Mouse (Mus musculus) embryonic facial prominence, embryonic 13.5 days (tissue): Measurements from ENCODE around the gene Cbl. TPM values are rescaled to one million over a fixed set of nuclear protein-coding genes. Genes with fewer than 3 reads are reported as not detected.
A peak's percentile ranks its signal among the peaks of the same experiment; 100 is the strongest.

ENCODE experiments used
- ATAC-seq: fragments of 200-750 bp; cut with Nextera tagmentation; 2 replicates; pipeline ENCODE4 v1.8.0; 2017; ENCODE audit warnings: low read depth; ENCODE audit not compliant: insufficient number of reproducible peaks, insufficient read depth, low FRiP score, low TSS enrichment
- H3K27ac ChIP-seq: fragments of 300-500 bp; sonication (generic); 2 replicates; pipeline ENCODE4 v1.5.1; 2015; ENCODE audit warnings: moderate library complexity, mild to moderate bottlenecking, inconsistent platforms
- H3K27me3 ChIP-seq: fragments of 300-500 bp; sonication (generic); 2 replicates; pipeline ENCODE4 v1.6.1; 2015; ENCODE audit warnings: mild to moderate bottlenecking, inconsistent platforms
- H3K36me3 ChIP-seq: fragments of 300-500 bp; sonication (generic); 2 replicates; pipeline ENCODE4 v1.6.1; 2015; ENCODE audit warnings: mild to moderate bottlenecking, inconsistent platforms
- H3K4me1 ChIP-seq: fragments of 300-500 bp; sonication (generic); 2 replicates; pipeline ENCODE4 v1.6.1; 2015; ENCODE audit warnings: inconsistent platforms
- H3K4me2 ChIP-seq: fragments of 300-500 bp; sonication (generic); 2 replicates; pipeline ENCODE4 v1.6.1; 2015; ENCODE audit warnings: moderate library complexity, mild to moderate bottlenecking, inconsistent platforms
- H3K4me3 ChIP-seq: fragments of 300-500 bp; sonication (generic); 2 replicates; pipeline ENCODE4 v1.5.1; 2015; ENCODE audit warnings: mild to moderate bottlenecking, inconsistent platforms
- H3K9ac ChIP-seq: fragments of 300-500 bp; sonication (generic); 2 replicates; pipeline ENCODE4 v1.6.1; 2015; ENCODE audit warnings: mild to moderate bottlenecking, inconsistent platforms
- H3K9me3 ChIP-seq: fragments of 300-500 bp; sonication (generic); 2 replicates; pipeline ENCODE4 v1.6.1; 2016; ENCODE audit warnings: inconsistent platforms
- WGBS: fragments of 180-500 bp; shearing (Covaris S2); methylation state at CpG from one replicate; pipeline ENCODE4 v1.1.7; 2015; ENCODE audit warnings: mixed read lengths; 5-methylcytosine and 5-hydroxymethylcytosine counted together
- polyA plus RNA-seq: library from polyadenylated mRNA; unstranded; fragments of >200 nt; fragmentation: Nextera tagmentation; extraction: Ambion mirVana; gene quantifications from 2 replicates; pipeline ENCODE4 v1.2.1, GENCODE M21; 2015

The Cbl gene
- polyA plus RNA-seq, 1 experiment from 2014 or later = 17.3 TPM

DNA sequence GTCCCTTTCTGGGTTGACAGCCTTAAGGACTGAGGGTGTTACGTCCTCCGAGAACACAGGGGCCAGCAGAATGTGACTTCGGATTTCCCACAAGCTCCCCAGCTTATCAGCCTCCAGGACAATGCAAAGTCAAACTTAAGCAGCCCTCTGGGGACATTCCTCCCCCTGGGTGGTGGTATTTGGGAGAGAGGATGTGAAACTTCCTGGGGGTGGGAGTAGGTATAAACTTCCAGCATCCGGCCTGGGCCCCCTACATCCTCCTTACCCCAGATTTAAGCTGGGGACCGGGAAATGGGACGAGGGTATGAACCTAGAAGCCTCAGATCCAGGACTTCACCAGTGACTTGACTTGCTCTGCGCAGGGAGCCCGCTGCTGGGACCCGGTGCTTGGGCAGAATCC lies 104.2 kb downstream of the Cbl start:
- Histone ChIP-seq H3K36me3 (no peaks in the 10 kb centered on the region), H3K4me1 (peaks cover 52% of the 10 kb centered on the region), H3K4me2 (peak overlapping the region; percentile 79), H3K27ac (peak overlapping the region; percentile 51), H3K27me3 (peaks cover 33% of the 10 kb centered on the region), H3K9me3 (no peaks in the 10 kb centered on the region), H3K4me3 (peak overlapping the region; percentile 45), H3K9ac (peak overlapping the region; percentile 73)
- no peak for ATAC-seq
- 7% methylated on average over 9 of the region's 9 CpGs for WGBS

- Histone ChIP-seq H3K4me1 (peaks cover 36% of the 10 kb centered on the region), H3K36me3 (no peaks in the 10 kb centered on the region), H3K27me3 (peaks cover 13% of the 10 kb centered on the region), H3K9ac (no peak overlapping the region), H3K27ac (no peak overlapping the region), H3K4me3 (no peak overlapping the region), H3K9me3 (no peaks in the 10 kb centered on the region), H3K4me2 (no peak overlapping the region)
- 58% methylated on average over 3 of the region's 3 CpGs for WGBS
- ATAC-seq = no peak
Observed at GRCm38 (mm10) chr9:44127351-44127801, 106.5 kb downstream of the Cbl start.

DNA sequence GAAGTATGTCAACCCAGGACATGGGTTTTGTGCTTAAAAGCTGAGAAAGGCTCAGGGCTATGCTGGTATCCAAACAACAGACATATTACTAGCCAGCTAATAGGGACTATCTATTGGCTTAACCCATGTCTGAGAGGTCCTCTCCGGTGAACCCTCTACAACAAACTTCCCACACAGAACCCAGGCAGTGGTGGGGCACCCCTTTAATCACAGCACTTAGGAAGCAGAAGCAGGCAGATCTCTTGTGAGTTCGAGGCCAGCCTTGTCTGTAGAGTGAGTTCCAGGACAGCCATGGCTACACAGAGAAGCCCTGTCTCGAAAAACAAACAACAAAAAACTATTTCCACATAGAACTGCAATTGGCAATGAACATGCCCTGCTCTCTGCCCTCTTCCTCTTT lies 107.1 kb downstream of the Cbl start:
- 83% methylated on average over 3 of the region's 3 CpGs for WGBS
- Histone ChIP-seq H3K4me2 (no peak overlapping the region), H3K27ac (no peak overlapping the region), H3K36me3 (no peaks in the 10 kb centered on the region), H3K4me1 (peaks cover 36% of the 10 kb centered on the region), H3K9ac (no peak overlapping the region), H3K27me3 (peaks cover 7% of the 10 kb centered on the region), H3K4me3 (no peak overlapping the region), H3K9me3 (no peaks in the 10 kb centered on the region)
- ATAC-seq = no peak

DNA sequence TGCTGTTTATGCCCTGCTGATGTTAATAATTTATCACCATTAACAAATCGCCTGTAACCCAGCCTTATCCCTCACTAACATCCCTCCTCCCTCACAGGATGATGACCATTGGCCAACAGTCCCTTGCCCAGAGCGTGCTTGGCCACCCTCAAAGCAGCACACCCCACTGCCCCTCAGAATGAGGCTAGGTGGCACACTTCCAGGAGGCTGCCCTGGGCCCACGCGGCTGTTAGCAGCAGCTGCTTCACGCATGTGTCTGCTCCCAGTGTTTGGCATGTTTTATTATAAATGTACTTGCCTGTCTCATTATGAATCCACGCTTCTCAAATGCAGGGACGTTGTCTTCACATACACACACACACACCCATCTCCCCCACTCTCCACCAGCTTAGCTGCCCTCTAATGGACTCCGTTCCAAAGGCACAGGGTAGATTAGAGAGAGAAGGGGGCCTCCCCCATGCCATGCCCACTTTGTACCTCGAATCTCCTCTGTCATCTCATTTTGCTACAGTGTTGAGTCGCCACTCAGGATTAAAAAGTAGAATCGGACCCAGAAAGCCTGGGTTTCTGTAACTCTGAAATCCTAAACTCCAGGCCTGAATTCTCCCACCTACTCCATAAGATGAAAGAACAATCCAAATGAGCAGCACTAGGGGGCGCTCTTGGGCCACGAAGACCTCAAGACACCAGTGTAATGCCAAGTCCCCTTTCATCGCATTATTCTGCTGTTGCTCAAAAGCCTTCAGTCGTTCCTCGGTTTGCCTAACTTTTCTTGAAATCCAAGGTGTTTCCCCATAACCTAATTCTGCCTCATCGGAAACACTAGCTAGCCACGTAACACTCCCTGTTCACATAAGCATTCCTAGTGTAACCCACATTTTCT lies 108.1 kb downstream of the Cbl start:
- Histone ChIP-seq H3K27ac (0 out of 2 replicates have a peak overlapping the region, but pooled peaks have one; percentile 0), H3K4me1 (peaks cover 31% of the 10 kb centered on the region), H3K36me3 (no peaks in the 10 kb centered on the region), H3K9me3 (no peaks in the 10 kb centered on the region), H3K4me3 (no peak overlapping the region), H3K9ac (peak overlapping the region; percentile 46; the same call in 1 of the 2 replicates), H3K4me2 (peak overlapping the region; percentile 27; the same call in 1 of the 2 replicates), H3K27me3 (no peaks in the 10 kb centered on the region; the same call in 1 of the 2 replicates)
- ATAC-seq = no peak
- 32% methylated on average over 18 of the region's 18 CpGs for WGBS

DNA sequence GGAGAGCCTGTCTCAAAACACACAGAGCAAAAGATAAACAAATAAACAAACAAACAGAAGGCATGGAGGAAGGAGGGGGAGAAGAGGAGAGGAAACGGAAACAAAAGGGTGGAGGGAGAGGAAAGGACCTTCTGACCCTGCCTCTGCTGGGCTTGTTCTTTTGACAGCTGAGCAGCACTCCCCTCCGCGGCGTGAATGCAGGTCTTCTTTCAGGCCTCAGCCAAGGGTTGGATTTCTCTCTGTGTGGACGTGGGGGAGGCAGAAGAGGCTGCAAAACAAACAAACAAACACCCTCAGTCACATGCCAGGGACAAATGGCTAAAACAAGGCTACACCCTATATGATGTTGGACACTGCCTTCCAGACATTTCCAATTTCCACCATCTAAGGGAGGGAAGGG lies 108.8 kb downstream of the Cbl start:
- Histone ChIP-seq H3K9me3 (no peaks in the 10 kb centered on the region), H3K9ac (no peak overlapping the region), H3K27ac (no peak overlapping the region), H3K4me1 (peaks cover 23% of the 10 kb centered on the region), H3K4me2 (no peak overlapping the region), H3K27me3 (no peaks in the 10 kb centered on the region; the same call in 1 of the 2 replicates), H3K36me3 (no peaks in the 10 kb centered on the region), H3K4me3 (no peak overlapping the region)
- no peak for ATAC-seq
- 39% methylated on average over 5 of the region's 5 CpGs for WGBS

DNA sequence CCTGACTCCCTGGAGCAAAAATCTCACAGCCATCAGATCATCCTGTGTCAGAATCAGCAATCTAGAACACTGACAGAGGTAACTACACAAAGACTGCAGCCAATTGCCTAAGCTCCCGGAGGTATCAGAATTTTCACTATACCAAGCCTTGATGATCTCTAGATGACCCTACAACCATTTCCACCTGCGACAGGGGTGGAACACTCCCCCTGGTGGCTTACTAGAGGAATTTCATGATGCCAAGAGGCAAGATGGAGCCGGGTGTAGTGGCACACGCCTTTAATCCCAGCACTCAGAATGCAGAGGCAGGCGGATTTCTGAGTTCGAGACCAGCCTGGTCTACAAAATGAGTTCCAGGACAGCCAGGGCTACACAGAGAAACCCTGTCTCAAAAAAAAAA lies 109.5 kb downstream of the Cbl start:
- no peak for ATAC-seq
- Histone ChIP-seq H3K36me3 (no peaks in the 10 kb centered on the region), H3K9me3 (no peaks in the 10 kb centered on the region), H3K4me1 (peaks cover 16% of the 10 kb centered on the region; the same call in 1 of the 2 replicates), H3K27me3 (no peaks in the 10 kb centered on the region), H3K4me3 (no peak overlapping the region), H3K4me2 (no peak overlapping the region), H3K9ac (no peak overlapping the region), H3K27ac (no peak overlapping the region)
- 73% methylated on average over 6 of the region's 6 CpGs for WGBS

DNA sequence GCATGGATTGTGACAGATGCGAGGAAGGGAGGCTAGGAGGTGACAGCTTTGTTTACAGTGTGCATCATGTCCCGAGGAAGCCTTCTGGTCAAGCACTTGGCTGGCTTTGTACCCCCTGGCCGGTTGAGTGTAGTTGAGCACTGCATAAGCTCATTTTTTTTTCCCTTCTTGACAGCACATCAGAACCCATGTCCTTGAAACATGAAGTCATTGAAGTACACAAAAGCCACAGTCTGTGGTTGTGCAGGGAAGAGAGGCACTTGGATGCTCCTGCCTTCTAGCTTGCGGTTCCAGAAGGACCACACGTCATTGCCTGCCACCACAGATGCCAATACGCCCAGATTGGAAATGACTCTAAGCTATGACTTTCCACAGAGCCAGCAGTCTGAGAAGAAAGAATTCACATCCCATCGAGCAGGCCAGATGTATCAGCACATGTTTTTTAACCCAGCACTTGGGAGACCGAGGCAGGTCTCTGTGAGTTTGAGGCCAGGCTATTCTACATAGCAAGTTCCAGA lies 113.8 kb downstream of the Cbl start:
- no peaks in the 10 kb centered on the region for H3K9me3 ChIP-seq
- ATAC-seq = no peak
- no peak overlapping the region for H3K4me3 ChIP-seq
- H3K4me2 ChIP-seq = no peak overlapping the region
- H3K27ac ChIP-seq = no peak overlapping the region
- 84% methylated on average over 8 of the region's 8 CpGs for WGBS
- H3K9ac ChIP-seq = no peak overlapping the region
- no peaks in the 10 kb centered on the region for H3K27me3 ChIP-seq
- H3K4me1 ChIP-seq = no peaks in the 10 kb centered on the region
- H3K36me3 ChIP-seq = no peaks in the 10 kb centered on the region

- WGBS = 46% methylated on average over 5 of the region's 5 CpGs
- Histone ChIP-seq H3K27me3 (no peaks in the 10 kb centered on the region), H3K36me3 (no peaks in the 10 kb centered on the region), H3K27ac (no peak overlapping the region), H3K4me2 (no peak overlapping the region), H3K4me1 (no peaks in the 10 kb centered on the region), H3K9ac (no peak overlapping the region), H3K9me3 (no peaks in the 10 kb centered on the region), H3K4me3 (no peak overlapping the region)
- no peak for ATAC-seq
Observed at GRCm38 (mm10) chr9:44119011-44119410, 114.8 kb downstream of the Cbl start.

- ATAC-seq = no peak
- no peak overlapping the region for H3K4me3 ChIP-seq
- no peak overlapping the region for H3K27ac ChIP-seq
- H3K36me3 ChIP-seq = no peaks in the 10 kb centered on the region
- H3K4me1 ChIP-seq = peaks cover 9% of the 10 kb centered on the region; the same call in 1 of the 2 replicates
- WGBS = 86% methylated on average over 4 of the region's 4 CpGs
- no peak overlapping the region for H3K4me2 ChIP-seq
- H3K27me3 ChIP-seq = no peaks in the 10 kb centered on the region
- no peaks in the 10 kb centered on the region for H3K9me3 ChIP-seq
- no peak overlapping the region for H3K9ac ChIP-seq
Observed at GRCm38 (mm10) chr9:44116182-44116581, 117.7 kb downstream of the Cbl start.

GRCm38 (mm10) chr9:44115599-44115998 lies 118.2 kb downstream of the Cbl start:
- ATAC-seq = no peak
- WGBS = 84% methylated on average over 9 of the region's 9 CpGs
- Histone ChIP-seq H3K4me1 (peaks cover 12% of the 10 kb centered on the region), H3K27ac (no peak overlapping the region), H3K36me3 (no peaks in the 10 kb centered on the region), H3K4me3 (no peak overlapping the region), H3K4me2 (no peak overlapping the region), H3K9ac (no peak overlapping the region), H3K9me3 (no peaks in the 10 kb centered on the region), H3K27me3 (no peaks in the 10 kb centered on the region)

DNA sequence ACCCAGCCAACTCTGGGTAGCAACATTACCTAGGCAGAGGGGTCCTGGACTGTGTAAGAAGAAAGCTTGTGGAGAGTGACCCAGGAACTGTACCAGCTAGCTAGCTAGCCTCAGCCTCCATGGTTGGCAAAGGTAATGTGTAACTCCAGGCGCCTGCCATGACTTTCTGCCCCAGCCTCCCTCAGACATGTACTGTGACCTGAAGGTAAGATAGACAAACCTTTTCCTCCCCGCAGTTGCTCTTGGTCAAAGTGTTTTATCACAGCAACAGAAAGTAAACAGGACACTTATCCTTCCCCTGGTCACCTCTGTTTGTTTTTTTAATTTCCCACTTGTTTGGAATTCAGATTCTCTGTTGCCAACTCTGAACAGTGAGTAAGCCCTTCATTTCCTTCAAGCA lies 119.4 kb downstream of the Cbl start:
- Histone ChIP-seq H3K27ac (no peak overlapping the region), H3K27me3 (no peaks in the 10 kb centered on the region), H3K36me3 (no peaks in the 10 kb centered on the region), H3K4me3 (no peak overlapping the region), H3K4me1 (peaks cover 24% of the 10 kb centered on the region), H3K9me3 (no peaks in the 10 kb centered on the region), H3K9ac (no peak overlapping the region), H3K4me2 (no peak overlapping the region)
- no peak for ATAC-seq
- WGBS = 95% methylated on average over 2 of the region's 2 CpGs
